Mouse (Mus musculus) CH12.LX (cell line): ENCODE results near the gene Tnp2. TPM values are rescaled to one million over a fixed set of nuclear protein-coding genes. Genes with fewer than 3 reads are reported as not detected.

Source experiments
- DNase-seq: peaks from one replicate; pipeline ENCODE4 v3.0.0-alpha.2; 2013; ENCODE audit errors: extremely low read depth
- H3K27ac ChIP-seq: 2 replicates; pipeline ENCODE4 v1.5.1; 2012; ENCODE audit warnings: low read depth, mild to moderate bottlenecking, control low read depth, moderate library complexity; ENCODE audit not compliant: insufficient read depth
- H3K27me3 ChIP-seq: replicated peaks from 2 replicates; pipeline ENCODE3; 2012; ENCODE audit warnings: inconsistent platforms
- H3K36me3 ChIP-seq, 2 experiments: replicated peaks in 1 of 2; 2 replicates each; pipeline versions ENCODE3 to v1.6.1; 2012; ENCODE audit warnings: inconsistent platforms in 1 of 2, low read length in 1 of 2, mild to moderate bottlenecking in 1 of 2, mixed read lengths in 1 of 2, moderate library complexity in 1 of 2; ENCODE audit not compliant: control insufficient read depth in 1 of 2, insufficient read depth in 1 of 2
- H3K4me1 ChIP-seq, 2 experiments: 2 replicates each; pipeline ENCODE4 v1.6.1; 2012; ENCODE audit warnings: inconsistent platforms in 1 of 2, moderate library complexity in 1 of 2; ENCODE audit not compliant: insufficient read depth in 2 of 2, control insufficient read depth in 1 of 2
- H3K4me2 ChIP-seq: 2 replicates; pipeline ENCODE4 v1.6.1; 2012; ENCODE audit warnings: low read depth, mild to moderate bottlenecking, control low read depth; ENCODE audit not compliant: poor library complexity, insufficient read depth, severe bottlenecking
- H3K4me3 ChIP-seq, 3 experiments: fragments of 150-350 bp in 1 of 3; sonication (generic) in 1 of 3; replicated peaks in 1 of 3; 2 replicates each; pipeline versions ENCODE3 to v1.5.1; 2011 to 2012; ENCODE audit warnings: low read depth in 2 of 3, low read length in 2 of 3, mild to moderate bottlenecking in 2 of 3, moderate library complexity in 2 of 3, control low read depth in 1 of 3, improper control_type of control experiment in 1 of 3, inconsistent platforms in 1 of 3, mixed read lengths in 1 of 3; ENCODE audit not compliant: poor library complexity in 1 of 3
- H3K79me2 ChIP-seq: replicated peaks from 2 replicates; pipeline ENCODE4 v1.6.1; 2012; ENCODE audit warnings: mild to moderate bottlenecking, moderate library complexity; ENCODE audit not compliant: control insufficient read depth, poor library complexity, insufficient read depth, severe bottlenecking; ENCODE audit errors: extremely low read depth
- H3K9ac ChIP-seq: 2 replicates; pipeline ENCODE4 v1.6.1; 2012; ENCODE audit warnings: low read depth, mild to moderate bottlenecking, control low read depth, moderate library complexity; ENCODE audit not compliant: insufficient read depth
- H3K9me3 ChIP-seq: replicated peaks from 2 replicates; pipeline ENCODE3; 2012; ENCODE audit warnings: low read length, inconsistent platforms, mixed read lengths
- BHLHE40 ChIP-seq: IDR thresholded peaks from 2 replicates; pipeline ENCODE4 v1.6.1; 2011; ENCODE audit warnings: mild to moderate bottlenecking, low read depth, low read length, improper control_type of control experiment
- CHD2 ChIP-seq: IDR thresholded peaks from 2 replicates; pipeline ENCODE4 v1.6.1; 2011; ENCODE audit warnings: low read length, improper control_type of control experiment
- CTCF ChIP-seq, 2 experiments: IDR thresholded peaks in 1 of 2; conservative IDR thresholded peaks in 1 of 2; 2 replicates each; pipeline ENCODE4 v1.5.1; 2011 to 2012; ENCODE audit warnings: low read depth in 2 of 2, low read length in 2 of 2, improper control_type of control experiment in 1 of 2, inconsistent platforms in 1 of 2, mild to moderate bottlenecking in 1 of 2, moderate library complexity in 1 of 2
- ELF1 ChIP-seq: IDR thresholded peaks from 2 replicates; pipeline ENCODE4 v1.6.1; 2014; ENCODE audit warnings: low read depth, mild to moderate bottlenecking, inconsistent platforms, low read length, improper control_type of control experiment
- EP300 ChIP-seq: IDR thresholded peaks from 2 replicates; pipeline ENCODE4 v1.6.1; 2011; ENCODE audit warnings: low read length, improper control_type of control experiment
- ETS1 ChIP-seq: conservative IDR thresholded peaks from 2 replicates; pipeline ENCODE4 v1.6.1; 2012; ENCODE audit warnings: low read depth, mild to moderate bottlenecking, inconsistent platforms, low read length, improper control_type of control experiment, moderate library complexity
- GABPA ChIP-seq: IDR thresholded peaks from 2 replicates; pipeline ENCODE4 v1.6.1; 2012; ENCODE audit warnings: low read depth, low read length, improper control_type of control experiment, inconsistent platforms; ENCODE audit not compliant: insufficient replicate concordance
- IRF4 ChIP-seq: IDR thresholded peaks from 2 replicates; pipeline ENCODE4 v1.6.1; 2014; ENCODE audit warnings: low read depth, mild to moderate bottlenecking, inconsistent platforms, low read length, improper control_type of control experiment
- JUN ChIP-seq: IDR thresholded peaks from 2 replicates; pipeline ENCODE4 v1.6.1; 2011; ENCODE audit warnings: low read depth, mild to moderate bottlenecking, low read length, improper control_type of control experiment, moderate library complexity; ENCODE audit not compliant: insufficient read depth
- KAT2A ChIP-seq: IDR thresholded peaks from 2 replicates; pipeline ENCODE4 v1.6.1; 2012; ENCODE audit warnings: low read length, improper control_type of control experiment, inconsistent platforms; ENCODE audit not compliant: insufficient replicate concordance
- MAFK ChIP-seq: IDR thresholded peaks from 2 replicates; pipeline ENCODE4 v1.6.1; 2011; ENCODE audit warnings: low read length, improper control_type of control experiment; ENCODE audit not compliant: insufficient replicate concordance
- MAX ChIP-seq: IDR thresholded peaks from 2 replicates; pipeline ENCODE4 v1.6.1; 2011; ENCODE audit warnings: low read length, improper control_type of control experiment
- MAZ ChIP-seq: IDR thresholded peaks from 2 replicates; pipeline ENCODE4 v1.6.1; 2012; ENCODE audit warnings: low read depth, mild to moderate bottlenecking, inconsistent platforms, low read length, improper control_type of control experiment, moderate library complexity
- MXI1 ChIP-seq: IDR thresholded peaks from 2 replicates; pipeline ENCODE4 v1.6.1; 2011; ENCODE audit warnings: mild to moderate bottlenecking, low read depth, low read length, improper control_type of control experiment
- MYC ChIP-seq: IDR thresholded peaks from 2 replicates; pipeline ENCODE4 v1.6.1; 2011; ENCODE audit warnings: low read depth, mild to moderate bottlenecking, improper control_type of control experiment, low read length
- NELFE ChIP-seq: IDR thresholded peaks from 2 replicates; pipeline ENCODE4 v1.6.1; 2011; ENCODE audit warnings: low read depth, low read length, improper control_type of control experiment
- NRF1 ChIP-seq: IDR thresholded peaks from 2 replicates; pipeline ENCODE4 v1.6.1; 2014; ENCODE audit warnings: low read depth, mild to moderate bottlenecking, inconsistent platforms, low read length, improper control_type of control experiment, moderate library complexity
- RAD21 ChIP-seq: IDR thresholded peaks from 2 replicates; pipeline ENCODE4 v1.6.1; 2011; ENCODE audit warnings: low read depth, mild to moderate bottlenecking, low read length, improper control_type of control experiment, moderate library complexity
- SIN3A ChIP-seq: IDR thresholded peaks from 2 replicates; pipeline ENCODE4 v1.6.1; 2012; ENCODE audit warnings: low read length, improper control_type of control experiment, inconsistent platforms
- SMC3 ChIP-seq: IDR thresholded peaks from 2 replicates; pipeline ENCODE4 v1.6.1; 2011; ENCODE audit warnings: low read depth, low read length, improper control_type of control experiment
- TBP ChIP-seq: conservative IDR thresholded peaks from 2 replicates; pipeline ENCODE4 v1.6.1; 2011; ENCODE audit warnings: low read depth, low read length, improper control_type of control experiment
- UBTF ChIP-seq: IDR thresholded peaks from 2 replicates; pipeline ENCODE4 v1.6.1; 2012; ENCODE audit warnings: low read depth, mild to moderate bottlenecking, inconsistent platforms, low read length, improper control_type of control experiment, moderate library complexity
- USF1 ChIP-seq: IDR thresholded peaks from 2 replicates; pipeline ENCODE4 v1.6.1; 2014; ENCODE audit warnings: low read depth, mild to moderate bottlenecking, inconsistent platforms, low read length, improper control_type of control experiment
- USF2 ChIP-seq: conservative IDR thresholded peaks from 2 replicates; pipeline ENCODE4 v1.6.1; 2011; ENCODE audit warnings: low read depth, low read length, improper control_type of control experiment
- ZC3H11A ChIP-seq: IDR thresholded peaks from 2 replicates; pipeline ENCODE4 v1.6.1; 2012; ENCODE audit warnings: low read depth, mild to moderate bottlenecking, inconsistent platforms, low read length, improper control_type of control experiment
- ZKSCAN1 ChIP-seq: IDR thresholded peaks from 2 replicates; pipeline ENCODE4 v1.6.1; 2012; ENCODE audit warnings: low read depth, inconsistent platforms, low read length, improper control_type of control experiment, borderline replicate concordance
- ZMIZ1 ChIP-seq: IDR thresholded peaks from 2 replicates; pipeline ENCODE4 v1.6.1; 2012; ENCODE audit warnings: low read depth, mild to moderate bottlenecking, inconsistent platforms, low read length, improper control_type of control experiment
- ZNF384 ChIP-seq: IDR thresholded peaks from 2 replicates; pipeline ENCODE4 v1.6.1; 2012; ENCODE audit warnings: low read depth, low read length, improper control_type of control experiment, inconsistent platforms
- dilution Hi-C: fragments of 300-500 bp; cut with MboI; formaldehyde crosslinking; loops from 2 replicates; pipeline ENCODE4 v1.14.3; 2020; ENCODE audit warnings: low sequenced_read_pairs; ENCODE audit not compliant: extremely low pct_unique_long_range_greater_than_20kb, extremely low pct_ligation_motif_present
- in situ Hi-C: fragments of 300-500 bp; cut with MboI; formaldehyde crosslinking; loops from 3 replicates; pipeline ENCODE4 v1.14.3; 2019; ENCODE audit warnings: low sequenced_read_pairs, low pct_ligation_motif_present, low pct_unique_long_range_greater_than_20kb, mixed read lengths
- polyA plus RNA-seq: library from polyadenylated mRNA; unstranded; fragments of >175 nt; gene quantifications from 2 replicates; pipeline ENCODE4 v1.2.1, GENCODE M21; 2012; ENCODE audit warnings: low read depth; ENCODE audit not compliant: insufficient read length
- total RNA-seq, 2 experiments: library from RNA; depleted of rRNA; stranded (reverse); fragments of 300-350 nt in 1 of 2; fragments of >200 nt in 1 of 2; gene quantifications; 2 replicates each; pipeline ENCODE4 v1.2.3; 2012 to 2014

Tnp2 gene
- total and polyA plus RNA-seq, 3 experiments = 0.25 to 0.43 TPM; not detected in 1

- TF ChIP-seq NELFE (peak; percentile 60; the same call in 1 of the 2 replicates), SMC3 (peak; percentile 88), USF1 (no peak), TBP (peak; percentile 64; the same call in 1 of the 2 replicates), EP300 (no peak), ZNF384 (0 out of 2 replicates have a peak, but pooled peaks have one; percentile 3), GABPA (no peak)
Measured at GRCm38 (mm10) chr16:10784793-10785370, 3.6 kb downstream of the Tnp2 start (continued).

GRCm38 (mm10) chr16:10783883-10784792 lies 4.3 kb downstream of the Tnp2 start:
- Histone ChIP-seq H3K79me2 (peaks cover 16% of the 10 kb centered on the region), H3K4me1 (peaks cover 35 to 59% of the 10 kb centered on the region in 2 experiments), H3K4me2 (peak overlapping the region; percentile 52)
- dilution Hi-C loops = no loop called here
- in situ Hi-C loops = loop anchor here (5.0 kb wide), 1 partner anchor 37 kb away; no protein-coding TSS in a partner anchor
- TF ChIP-seq ZMIZ1 (peak; percentile 76; the same call in 1 of the 2 replicates), JUN (no peak), ELF1 (no peak), BHLHE40 (peak; percentile 78), USF1 (no peak), ZC3H11A (no peak), EP300 (no peak), UBTF (0 out of 2 replicates have a peak, but pooled peaks have one; percentile 53), MYC (peak; percentile 56; the same call in 1 of the 2 replicates), KAT2A (no peak), CHD2 (no peak), ZKSCAN1 (no peak), NRF1 (no peak), MAX (peak; percentile 33), RAD21 (no peak; the same call in none of the 2 replicates), USF2 (no peak; the same call in 1 of the 2 replicates), ETS1 (no peak), MXI1 (peak; percentile 79), SIN3A (0 out of 2 replicates have a peak, but pooled peaks have one; percentile 62), MAFK (no peak), SMC3 (no peak), MAZ (0 out of 2 replicates have a peak, but pooled peaks have one; percentile 22), CTCF (conservative IDR thresholded peaks at IDR 0.05 in 1 of 2, IDR thresholded peaks at IDR 0.05 in 1 of 2; ENCODE audit: low read depth in 2 of 2, low read length in 2 of 2) (peak in 1 of 2 experiments; percentile 36; a peak in 2 of 4 replicates), IRF4 (no peak)
- TF ChIP-seq, all 38 proteins: peak for 9
- Histone ChIP-seq H3K27ac (peak overlapping the region; percentile 89), H3K36me3 (peaks cover 0 to 24% of the 10 kb centered on the region in 2 experiments), H3K9me3 (no peaks in the 10 kb centered on the region), H3K4me3 (peak overlapping the region; percentile 84 to 99 (median 96)), H3K9ac (peak overlapping the region; percentile 89), H3K27me3 (no peaks in the 10 kb centered on the region)
- peak; percentile 38 for DNase-seq
